Mouse (Mus musculus): ENCODE measurements around the gene Rexo2. TPM values are rescaled to one million over a fixed set of nuclear protein-coding genes. Genes with fewer than 3 reads are reported as not detected.

Gene Rexo2
- polyA plus RNA-seq, 1 experiment from 2014 or later = 138 TPM

- Histone ChIP-seq H3K36me3 (no peaks in the 10 kb centered on the region), H3K4me1 (peaks cover under 1% of the 10 kb centered on the region; the same call in 1 of the 2 replicates), H3K9me3 (replicated peaks) (no peaks in the 10 kb centered on the region), H3K27ac (replicated peaks) (no peak overlapping the region), H3K27me3 (peaks cover 3% of the 10 kb centered on the region; the same call in 1 of the 2 replicates), H3K9ac (no peak overlapping the region), H3K4me2 (replicated peaks) (no peak overlapping the region), H3K4me3 (replicated peaks) (no peak overlapping the region)
- no peak for ATAC-seq (ENCODE audit: insufficient number of reproducible peaks, low FRiP score, low TSS enrichment, low read depth)
- WGBS = 84% methylated on average over 7 of the region's 7 CpGs
Measured at GRCm38 (mm10) chr9:48501192-48501591, 20.8 kb upstream of the Rexo2 start.

- WGBS = 4% methylated on average over 34 of the region's 34 CpGs
- ATAC-seq (ENCODE audit: insufficient number of reproducible peaks, low FRiP score, low TSS enrichment, low read depth) = 0 out of 2 replicates have a peak, but pooled peaks have one; percentile 44
- H3K27ac ChIP-seq (replicated peaks) = peak overlapping the region; percentile 92
- H3K4me3 ChIP-seq (replicated peaks) = peak overlapping the region; percentile 94
- H3K4me1 ChIP-seq = peaks cover 10% of the 10 kb centered on the region
- H3K27me3 ChIP-seq = peaks cover 3% of the 10 kb centered on the region; the same call in 1 of the 2 replicates
- H3K4me2 ChIP-seq (replicated peaks) = peak overlapping the region; percentile 63
- H3K36me3 ChIP-seq = peaks cover 28% of the 10 kb centered on the region
- peak overlapping the region; percentile 95 for H3K9ac ChIP-seq
- no peaks in the 10 kb centered on the region for H3K9me3 ChIP-seq (replicated peaks)
Measured at GRCm38 (mm10) chr9:48495548-48495932, 15.1 kb upstream of the Rexo2 start.

GRCm38 (mm10) chr9:48494817-48495547 lies 14.6 kb upstream of the Rexo2 start, which contains the start of the genes Rbm7 and Gm5617:
TSS of gene Rbm7 (minus strand) at chr9:48495299.
TSS of gene Gm5617 (plus strand) at chr9:48495442.
- peak within 1 kb of the TSS; percentile 95 for H3K9ac ChIP-seq
- peak within 1 kb of the TSS; percentile 63 for H3K4me2 ChIP-seq (replicated peaks)
- peak; percentile 99 for ATAC-seq (ENCODE audit: insufficient number of reproducible peaks, low FRiP score, low TSS enrichment, low read depth)
- peak within 1 kb of the TSS; percentile 94 for H3K4me3 ChIP-seq (replicated peaks)
- H3K4me1 ChIP-seq = peaks cover 10% of the 10 kb centered on the region
- H3K27ac ChIP-seq (replicated peaks) = peak within 1 kb of the TSS; percentile 92
- under 1% methylated on average over 72 of the region's 72 CpGs for WGBS
- peaks cover 3% of the 10 kb centered on the region; the same call in 1 of the 2 replicates for H3K27me3 ChIP-seq
- no peaks in the 10 kb centered on the region for H3K9me3 ChIP-seq (replicated peaks)
- peaks cover 33% of the 10 kb centered on the region for H3K36me3 ChIP-seq

- H3K36me3 ChIP-seq = peaks cover 12% of the 10 kb centered on the region
- peak overlapping the region; percentile 82 for H3K4me2 ChIP-seq (replicated peaks)
- H3K4me3 ChIP-seq (replicated peaks) = peak overlapping the region; percentile 72
- H3K4me1 ChIP-seq = peaks cover 14% of the 10 kb centered on the region
- 20% methylated on average over 20 of the region's 20 CpGs for WGBS
- no peaks in the 10 kb centered on the region for H3K27me3 ChIP-seq
- peak overlapping the region; percentile 4; the same call in 1 of the 2 replicates for H3K9ac ChIP-seq
- ATAC-seq (ENCODE audit: insufficient number of reproducible peaks, low FRiP score, low TSS enrichment, low read depth) = no peak
- H3K27ac ChIP-seq (replicated peaks) = peak overlapping the region; percentile 65
- no peaks in the 10 kb centered on the region for H3K9me3 ChIP-seq (replicated peaks)
Measured at GRCm38 (mm10) chr9:48481214-48482134, 1.1 kb upstream of the Rexo2 start.

GRCm38 (mm10) chr9:48479838-48480410 lies 499 bp downstream of the Rexo2 start:
- WGBS = 6% methylated on average over 25 of the region's 25 CpGs

GRCm38 (mm10) chr9:48478808-48479207 lies 1.6 kb downstream of the Rexo2 start:
- H3K4me2 ChIP-seq (replicated peaks) = no peak overlapping the region
- no peaks in the 10 kb centered on the region for H3K27me3 ChIP-seq
- H3K4me3 ChIP-seq (replicated peaks) = no peak overlapping the region
- ATAC-seq (ENCODE audit: insufficient number of reproducible peaks, low FRiP score, low TSS enrichment, low read depth) = no peak
- H3K9me3 ChIP-seq (replicated peaks) = no peaks in the 10 kb centered on the region
- WGBS = 82% methylated on average over 4 of the region's 4 CpGs
- H3K4me1 ChIP-seq = peaks cover 14% of the 10 kb centered on the region
- H3K9ac ChIP-seq = no peak overlapping the region
- peaks cover 18% of the 10 kb centered on the region for H3K36me3 ChIP-seq
- no peak overlapping the region for H3K27ac ChIP-seq (replicated peaks)

More at GRCm38 (mm10) chr9:48479838-48480410, 499 bp downstream of the Rexo2 start:
- Histone ChIP-seq H3K9ac (peak overlapping the region; percentile 72), H3K4me1 (peaks cover 14% of the 10 kb centered on the region), H3K27ac (replicated peaks) (peak overlapping the region; percentile 63; the same call in 1 of the 2 replicates), H3K9me3 (replicated peaks) (no peaks in the 10 kb centered on the region), H3K4me2 (replicated peaks) (peak overlapping the region; percentile 82), H3K4me3 (replicated peaks) (peak overlapping the region; percentile 72), H3K36me3 (peaks cover 15% of the 10 kb centered on the region), H3K27me3 (no peaks in the 10 kb centered on the region)
- ATAC-seq (ENCODE audit: insufficient number of reproducible peaks, low FRiP score, low TSS enrichment, low read depth) = no peak; the same call in 1 of the 2 replicates

- ATAC-seq (ENCODE audit: insufficient number of reproducible peaks, low FRiP score, low TSS enrichment, low read depth) = no peak
- H3K36me3 ChIP-seq = peaks cover 20% of the 10 kb centered on the region
Measured at GRCm38 (mm10) chr9:48476236-48477165, 3.9 kb downstream of the Rexo2 start.

GRCm38 (mm10) chr9:48474367-48474766 lies 6.1 kb downstream of the Rexo2 start:
- H3K36me3 ChIP-seq = peaks cover 33% of the 10 kb centered on the region
- H3K9me3 ChIP-seq (replicated peaks) = no peaks in the 10 kb centered on the region
- H3K9ac ChIP-seq = no peak overlapping the region
- H3K27me3 ChIP-seq = no peaks in the 10 kb centered on the region
- peaks cover 3% of the 10 kb centered on the region for H3K4me1 ChIP-seq
- WGBS = 87% methylated on average over 9 of the region's 9 CpGs
- H3K4me3 ChIP-seq (replicated peaks) = no peak overlapping the region
- no peak overlapping the region for H3K4me2 ChIP-seq (replicated peaks)
- ATAC-seq (ENCODE audit: insufficient number of reproducible peaks, low FRiP score, low TSS enrichment, low read depth) = no peak
- H3K27ac ChIP-seq (replicated peaks) = no peak overlapping the region

More at GRCm38 (mm10) chr9:48476236-48477165, 3.9 kb downstream of the Rexo2 start:
- WGBS = 87% methylated on average over 10 of the region's 10 CpGs
- H3K27me3 ChIP-seq = no peaks in the 10 kb centered on the region
- H3K9me3 ChIP-seq (replicated peaks) = no peaks in the 10 kb centered on the region
- H3K27ac ChIP-seq (replicated peaks) = no peak overlapping the region
- H3K4me3 ChIP-seq (replicated peaks) = no peak overlapping the region
- no peak overlapping the region for H3K9ac ChIP-seq
- H3K4me1 ChIP-seq = peaks cover 13% of the 10 kb centered on the region
- no peak overlapping the region for H3K4me2 ChIP-seq (replicated peaks)

- 92% methylated on average over 12 of the region's 12 CpGs for WGBS
- H3K36me3 ChIP-seq = peaks cover 32% of the 10 kb centered on the region
- no peaks in the 10 kb centered on the region for H3K9me3 ChIP-seq (replicated peaks)
- no peak overlapping the region for H3K4me2 ChIP-seq (replicated peaks)
- no peak overlapping the region for H3K27ac ChIP-seq (replicated peaks)
- H3K4me1 ChIP-seq = no peaks in the 10 kb centered on the region
- H3K27me3 ChIP-seq = no peaks in the 10 kb centered on the region
- no peak for ATAC-seq (ENCODE audit: insufficient number of reproducible peaks, low FRiP score, low TSS enrichment, low read depth)
- no peak overlapping the region for H3K4me3 ChIP-seq (replicated peaks)
- no peak overlapping the region for H3K9ac ChIP-seq
Measured at GRCm38 (mm10) chr9:48473131-48473530, 7.3 kb downstream of the Rexo2 start.

- H3K36me3 ChIP-seq = peaks cover 35% of the 10 kb centered on the region
- ATAC-seq (ENCODE audit: insufficient number of reproducible peaks, low FRiP score, low TSS enrichment, low read depth) = no peak
- H3K9me3 ChIP-seq (replicated peaks) = no peaks in the 10 kb centered on the region
- H3K4me2 ChIP-seq (replicated peaks) = no peak overlapping the region
- no peaks in the 10 kb centered on the region for H3K27me3 ChIP-seq
- H3K4me1 ChIP-seq = no peaks in the 10 kb centered on the region
- no peak overlapping the region for H3K27ac ChIP-seq (replicated peaks)
- 89% methylated on average over 15 of the region's 15 CpGs for WGBS
- H3K4me3 ChIP-seq (replicated peaks) = no peak overlapping the region
- no peak overlapping the region for H3K9ac ChIP-seq
Measured at GRCm38 (mm10) chr9:48472441-48473025, 7.9 kb downstream of the Rexo2 start.
